Mouse (Mus musculus): ENCODE results near the gene Akirin2. TPM values are rescaled to one million over a fixed set of nuclear protein-coding genes. Genes with fewer than 3 reads are reported as not detected.

The Akirin2 gene
- polyA plus RNA-seq (2014; fragmentation: Illumina TruSeq; extraction: RNeasy Lipid Tissue Mini Kit (QIAGEN cat#74804); ENCODE audit: low read depth, low replicate concordance), result 132 TPM

GRCm38 (mm10) chr4:34550748-34551097 lies at the start of gene Akirin2:
TSS of gene Akirin2 (plus strand) at chr4:34550937.

GRCm38 (mm10) chr4:34614630-34615094 lies 63.9 kb downstream of the Akirin2 start, which contains the start of the genes Orc3 and Rars2:
TSS of gene Orc3 (minus strand) at chr4:34614944.
TSS of gene Rars2 (plus strand) at chr4:34614957.

Other genes starting within 250 kb of the Akirin2 start
- 93.2 TPM for gene Orc3, start 64.0 kb downstream of the Akirin2 start, polyA plus RNA-seq (2014; fragmentation: Illumina TruSeq; extraction: RNeasy Lipid Tissue Mini Kit (QIAGEN cat#74804); ENCODE audit: low read depth, low replicate concordance)
- gene Rars2, start 64.0 kb downstream of the Akirin2 start, polyA plus RNA-seq (2014; fragmentation: Illumina TruSeq; extraction: RNeasy Lipid Tissue Mini Kit (QIAGEN cat#74804); ENCODE audit: low read depth, low replicate concordance), result 77.3 TPM
- 401 TPM for gene Slc35a1, start 136.5 kb downstream of the Akirin2 start, polyA plus RNA-seq (2014; fragmentation: Illumina TruSeq; extraction: RNeasy Lipid Tissue Mini Kit (QIAGEN cat#74804); ENCODE audit: low read depth, low replicate concordance)
- gene Cfap206, start 179.3 kb downstream of the Akirin2 start, polyA plus RNA-seq (2014; fragmentation: Illumina TruSeq; extraction: RNeasy Lipid Tissue Mini Kit (QIAGEN cat#74804); ENCODE audit: low read depth, low replicate concordance), result 2.2 TPM
- not detected for gene Gm136, start 205.3 kb downstream of the Akirin2 start, polyA plus RNA-seq (2014; fragmentation: Illumina TruSeq; extraction: RNeasy Lipid Tissue Mini Kit (QIAGEN cat#74804); ENCODE audit: low read depth, low replicate concordance)
- gene Smim8, start 227.5 kb downstream of the Akirin2 start, polyA plus RNA-seq (2014; fragmentation: Illumina TruSeq; extraction: RNeasy Lipid Tissue Mini Kit (QIAGEN cat#74804); ENCODE audit: low read depth, low replicate concordance), result 95.5 TPM